Mouse (Mus musculus): ENCODE results near the gene Man1a.

DNA sequence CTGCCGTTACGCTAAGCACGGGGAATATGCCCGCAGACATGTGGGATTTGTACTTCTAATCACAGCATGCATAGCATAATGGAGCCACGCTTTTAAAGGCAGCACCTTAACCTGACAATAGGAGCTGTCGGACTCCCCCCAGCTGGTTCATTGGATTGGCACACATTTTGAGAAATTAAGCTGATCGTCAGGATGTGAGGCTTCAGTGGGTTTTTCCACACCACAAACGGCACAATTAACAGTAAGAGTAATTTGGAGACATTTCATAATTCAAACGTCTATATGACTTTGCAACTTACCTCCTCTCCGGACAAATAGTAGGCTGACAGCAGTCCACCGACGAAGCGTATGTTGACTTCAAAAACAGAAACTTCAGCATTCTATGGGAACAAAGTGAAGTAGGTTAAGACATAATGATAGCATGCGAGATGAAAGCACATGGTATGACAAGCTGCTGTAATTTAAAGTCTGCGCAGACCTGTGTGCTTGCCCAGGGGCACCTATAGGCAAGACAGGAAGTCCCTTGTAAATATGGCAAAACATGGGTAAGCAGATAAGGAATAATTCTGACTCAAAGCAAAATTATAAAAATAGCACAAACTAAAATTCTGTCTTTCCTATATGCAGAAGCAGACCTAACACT lies 62.2 kb downstream of the Man1a start:
- TF ChIP-seq CTCF (IDR thresholded peaks at IDR 0.05; ENCODE audit: low read depth) (no peak), EP300 (IDR thresholded peaks at IDR 0.05; ENCODE audit: low read depth) (no peak)

Data from heart, postnatal 0 days (tissue).